Mouse (Mus musculus): ENCODE measurements around the gene Ccdc13.
A peak's percentile ranks its signal among the peaks of the same experiment; 100 is the strongest.

The Ccdc13 gene

DNA sequence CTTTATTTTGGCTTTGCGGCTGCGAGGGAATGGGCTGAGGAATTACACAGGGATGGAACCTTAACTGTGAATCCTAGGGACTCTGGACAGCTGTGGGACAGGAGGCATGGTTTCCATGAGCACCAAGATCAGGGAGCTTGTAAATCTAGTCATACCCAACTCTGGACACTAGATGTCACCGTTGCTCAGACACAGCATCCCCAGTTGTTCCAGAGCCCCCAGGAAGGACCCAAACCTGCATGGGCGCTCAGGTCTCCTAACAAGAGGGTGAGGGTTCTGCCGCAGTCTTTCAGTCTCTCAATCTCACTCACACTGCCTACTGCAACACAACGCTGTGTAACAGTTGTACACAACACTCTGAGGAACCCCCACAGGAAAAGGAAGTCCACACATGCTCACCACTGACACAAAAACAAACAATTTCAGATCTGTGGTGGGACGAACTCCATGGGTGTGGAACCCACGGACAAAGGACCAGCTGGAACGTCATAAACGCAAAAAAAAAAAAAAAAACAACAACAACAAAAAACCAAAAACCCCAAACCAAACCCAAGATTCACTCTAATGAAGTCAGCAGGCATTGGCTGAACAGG is 7.4 kb upstream of the Ccdc13 start:
- DNase-seq (ENCODE audit: inconsistent ontology term), result no peak

GRCm38 (mm10) chr9:121842914-121843313 is 3.7 kb upstream of the Ccdc13 start:
- DNase-seq (ENCODE audit: inconsistent ontology term), result no peak

DNA sequence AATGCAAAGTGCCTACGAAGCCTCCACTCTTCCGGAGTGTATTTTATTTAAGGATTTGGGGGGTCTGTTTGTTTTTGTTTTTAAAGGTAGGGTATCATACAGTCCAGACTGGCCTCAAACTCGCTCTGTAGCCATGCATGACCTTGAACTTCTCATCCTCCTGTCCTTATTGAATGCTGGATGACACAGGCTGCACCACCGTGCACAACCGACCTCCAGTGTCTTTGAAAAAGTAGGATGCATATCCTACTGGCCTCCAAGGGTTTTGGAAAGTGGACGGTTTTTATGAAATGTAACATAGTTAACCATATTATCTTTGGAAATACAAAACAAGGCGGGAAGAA is 333 bp upstream of the Ccdc13 start:
- DNase-seq (ENCODE audit: inconsistent ontology term), result no peak

- DNase-seq (ENCODE audit: inconsistent ontology term), result no peak
Observed at GRCm38 (mm10) chr9:121838008-121838407, 1.3 kb downstream of the Ccdc13 start.

DNA sequence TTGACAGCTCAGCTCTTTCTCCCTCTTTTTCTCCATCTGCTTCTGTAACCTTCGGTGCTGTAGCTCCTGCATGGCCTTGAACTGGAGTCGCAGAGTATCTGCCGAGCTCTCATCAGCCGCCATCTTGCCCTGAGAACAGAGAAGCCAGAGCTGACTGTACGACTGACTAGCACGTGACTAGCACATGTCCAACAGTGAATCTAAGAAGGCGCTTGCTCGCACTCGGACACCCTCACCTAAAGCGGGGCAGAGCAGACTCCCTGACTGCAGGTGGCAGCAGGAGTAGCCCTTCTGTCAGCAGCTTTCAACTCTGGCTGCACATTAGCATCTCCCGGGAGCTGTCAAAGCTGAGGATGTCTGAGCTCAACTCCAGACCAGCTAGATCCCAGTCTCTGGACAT is 5.4 kb downstream of the Ccdc13 start:
- no peak for DNase-seq (ENCODE audit: inconsistent ontology term)

- peak; percentile 58 for DNase-seq (ENCODE audit: inconsistent ontology term)
Observed at GRCm38 (mm10) chr9:121830956-121831293, 8.3 kb downstream of the Ccdc13 start.

GRCm38 (mm10) chr9:121830243-121830955 is 8.9 kb downstream of the Ccdc13 start:
- peak; percentile 46 for DNase-seq (ENCODE audit: inconsistent ontology term)

DNA sequence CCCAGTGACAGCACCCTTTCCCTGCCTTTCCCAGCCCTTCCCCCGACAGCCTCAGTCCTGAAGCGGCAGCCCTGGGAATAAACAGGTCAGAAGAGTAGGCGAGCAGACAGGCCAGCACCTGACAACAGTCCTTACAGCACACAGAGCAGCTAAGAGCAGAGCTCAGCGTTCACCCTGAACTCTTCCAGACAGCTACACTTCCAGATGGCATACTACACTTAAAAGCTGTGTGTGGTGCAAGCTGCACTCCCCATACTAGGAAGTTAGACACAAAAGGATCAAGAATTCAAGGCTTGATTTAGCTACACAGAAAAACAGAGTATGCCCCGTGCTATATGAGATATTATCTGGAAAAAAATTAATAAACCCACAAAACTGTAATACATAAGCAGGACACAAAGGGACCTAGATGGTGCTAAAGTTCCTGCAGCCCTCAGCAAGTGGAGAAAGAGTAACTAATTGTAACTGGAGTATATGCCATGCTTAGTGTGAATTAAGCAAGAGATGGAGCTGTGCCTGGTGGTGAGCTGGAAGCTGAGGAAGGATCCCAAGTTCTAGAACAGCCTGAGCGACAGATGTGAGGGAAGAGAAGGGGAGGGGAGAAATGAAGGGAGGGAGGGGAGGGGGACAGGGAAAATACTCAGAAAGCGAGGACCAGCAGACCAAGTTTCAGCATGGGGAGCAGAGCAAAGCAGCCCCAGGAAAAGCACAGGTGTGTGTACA is 9.8 kb downstream of the Ccdc13 start:
- DNase-seq (ENCODE audit: inconsistent ontology term), result no peak

GRCm38 (mm10) chr9:121828314-121828713 is 10.9 kb downstream of the Ccdc13 start:
- no peak for DNase-seq (ENCODE audit: inconsistent ontology term)

GRCm38 (mm10) chr9:121826356-121826755 is 12.9 kb downstream of the Ccdc13 start:
- DNase-seq (ENCODE audit: inconsistent ontology term), result no peak

GRCm38 (mm10) chr9:121823991-121824390 is 15.3 kb downstream of the Ccdc13 start:
- DNase-seq (ENCODE audit: inconsistent ontology term), result no peak

DNA sequence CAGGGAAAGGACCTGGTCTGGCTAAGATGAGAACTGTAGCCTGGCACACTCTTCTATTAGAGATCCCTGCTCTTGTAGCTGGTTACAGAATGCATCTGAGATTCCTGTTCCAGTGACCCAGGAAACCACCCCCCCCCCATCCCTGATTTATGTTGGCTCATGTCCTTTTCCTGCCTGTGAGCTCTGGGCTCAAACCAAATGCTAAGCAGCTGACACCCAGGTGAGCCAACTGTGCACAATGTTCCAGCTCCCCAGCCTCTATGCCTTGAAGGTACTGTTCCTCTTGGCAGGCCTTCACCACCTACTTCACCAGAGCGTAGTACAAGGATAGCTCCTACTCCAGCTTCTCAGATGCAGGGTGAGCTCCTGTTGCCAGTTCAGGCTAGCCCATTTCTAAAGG is 16.2 kb downstream of the Ccdc13 start:
- DNase-seq (ENCODE audit: inconsistent ontology term), result peak; percentile 44

DNA sequence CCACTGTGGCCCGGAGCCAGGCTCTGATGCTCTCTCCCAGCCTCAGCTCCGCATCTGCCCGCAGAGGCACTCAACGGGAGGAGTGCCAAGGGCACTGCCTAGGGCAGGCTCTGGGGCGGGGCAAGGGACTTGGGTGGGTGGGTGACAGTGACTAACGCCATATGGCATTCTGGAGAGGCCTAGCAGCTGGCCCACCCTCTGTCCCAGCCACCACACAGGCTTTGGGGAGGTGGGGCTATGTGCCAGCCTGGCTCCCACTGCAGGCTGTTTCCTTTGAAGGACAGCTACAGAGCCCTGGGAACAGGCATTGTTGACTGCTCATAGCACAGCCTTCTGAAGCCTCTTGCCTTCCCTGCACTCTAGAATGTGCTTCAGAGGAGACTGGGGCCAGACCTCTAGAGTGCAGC is 16.7 kb downstream of the Ccdc13 start:
- DNase-seq (ENCODE audit: inconsistent ontology term), result peak; percentile 81

- DNase-seq (ENCODE audit: inconsistent ontology term), result no peak
Observed at GRCm38 (mm10) chr9:121820765-121821164, 18.5 kb downstream of the Ccdc13 start.

- DNase-seq (ENCODE audit: inconsistent ontology term), result peak; percentile 58
Observed at GRCm38 (mm10) chr9:121819771-121820471, 19.3 kb downstream of the Ccdc13 start.

DNA sequence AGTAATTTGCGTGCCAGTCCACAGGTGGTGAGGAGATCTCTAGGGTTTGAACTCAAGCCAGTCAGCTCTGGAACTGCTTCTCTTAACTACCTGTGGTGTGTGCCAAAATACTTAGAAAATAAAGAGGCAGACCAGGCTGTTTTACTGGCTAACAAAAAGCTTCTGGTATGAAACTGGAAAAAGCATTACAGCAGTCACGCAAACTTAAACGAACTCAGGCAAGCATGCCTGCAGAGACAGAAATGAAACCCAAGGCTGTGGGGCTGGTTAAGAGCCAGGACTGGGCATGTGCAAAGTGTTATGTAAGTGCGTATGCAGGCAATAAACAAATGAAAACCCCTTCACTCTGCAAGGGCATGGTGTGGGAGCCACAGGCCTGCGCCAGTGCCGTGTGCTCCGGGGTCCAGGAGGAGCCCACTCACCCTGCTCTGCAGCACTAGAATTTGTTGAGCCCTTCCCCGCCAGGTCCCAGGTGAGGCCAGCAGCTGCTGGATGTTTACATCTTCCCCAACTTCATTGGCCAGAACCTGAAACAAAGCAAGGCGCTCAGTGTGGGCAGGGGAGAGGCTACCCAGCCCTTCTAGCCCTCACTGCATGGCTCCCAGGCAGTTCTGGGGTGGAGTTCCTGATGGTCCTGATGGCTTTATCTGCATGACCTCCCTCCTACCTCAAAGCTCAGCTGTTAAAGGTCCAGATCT is 20.0 kb downstream of the Ccdc13 start:
- peak; percentile 32 for DNase-seq (ENCODE audit: inconsistent ontology term)

GRCm38 (mm10) chr9:121815183-121815582 is 24.1 kb downstream of the Ccdc13 start:
- DNase-seq (ENCODE audit: inconsistent ontology term), result no peak

DNA sequence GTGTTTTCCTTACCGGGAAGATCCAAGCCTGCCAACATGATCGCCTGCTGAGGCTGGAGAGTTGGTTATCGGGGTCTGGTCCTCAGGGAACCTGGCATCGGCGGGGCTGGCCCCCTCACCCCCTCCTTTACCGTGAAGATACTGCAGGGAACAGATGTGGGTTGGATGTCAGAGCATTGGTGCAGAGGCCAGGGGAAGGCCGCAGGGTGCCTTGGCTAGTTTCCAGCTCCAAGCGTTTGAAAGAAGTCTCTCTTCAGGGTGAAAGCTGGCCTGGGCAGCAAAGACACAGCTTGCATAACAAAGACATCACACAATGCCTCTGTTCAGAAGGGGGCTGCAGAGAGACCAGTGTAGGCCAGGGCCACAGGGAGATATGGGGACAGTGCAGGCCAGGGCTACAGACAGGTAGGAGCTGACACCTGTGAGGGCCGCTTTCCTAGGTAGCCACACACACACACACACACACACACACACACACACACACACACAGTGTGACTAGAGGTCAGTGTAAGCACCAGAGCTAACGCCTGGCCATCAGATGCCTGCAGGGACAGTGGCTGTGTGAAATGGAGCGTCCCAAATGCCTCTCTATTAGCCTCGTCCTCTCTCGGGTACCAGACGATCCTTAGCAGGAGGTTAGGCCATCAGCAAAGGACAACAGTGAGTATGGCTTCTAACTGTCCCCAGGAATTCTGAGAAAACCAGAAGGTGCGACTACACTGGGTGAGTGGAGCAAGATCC is 29.0 kb downstream of the Ccdc13 start:
- DNase-seq (ENCODE audit: inconsistent ontology term), result peak; percentile 72

- DNase-seq (ENCODE audit: inconsistent ontology term), result no peak
Observed at GRCm38 (mm10) chr9:121808511-121808910, 30.8 kb downstream of the Ccdc13 start.

DNA sequence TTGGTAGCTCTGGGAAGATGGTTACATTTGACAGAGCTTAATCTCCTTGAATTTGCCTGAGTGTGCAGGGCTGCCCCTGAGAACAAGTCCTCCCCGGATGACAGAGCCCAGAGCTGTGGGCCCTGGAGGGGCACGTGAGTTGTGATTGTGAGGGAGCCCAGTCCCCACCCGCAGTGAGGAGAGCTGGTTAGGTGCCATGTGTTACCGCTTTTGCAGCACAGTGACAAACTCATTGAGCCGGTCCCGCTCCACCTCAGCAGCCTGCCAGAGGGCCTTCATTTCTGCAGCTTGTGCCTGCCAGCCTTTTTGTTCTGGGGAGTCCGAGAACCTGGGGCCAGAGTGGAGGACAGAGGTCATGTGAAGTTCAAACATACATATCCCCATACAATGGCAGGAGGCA is 31.3 kb downstream of the Ccdc13 start:
- no peak for DNase-seq (ENCODE audit: inconsistent ontology term)

DNA sequence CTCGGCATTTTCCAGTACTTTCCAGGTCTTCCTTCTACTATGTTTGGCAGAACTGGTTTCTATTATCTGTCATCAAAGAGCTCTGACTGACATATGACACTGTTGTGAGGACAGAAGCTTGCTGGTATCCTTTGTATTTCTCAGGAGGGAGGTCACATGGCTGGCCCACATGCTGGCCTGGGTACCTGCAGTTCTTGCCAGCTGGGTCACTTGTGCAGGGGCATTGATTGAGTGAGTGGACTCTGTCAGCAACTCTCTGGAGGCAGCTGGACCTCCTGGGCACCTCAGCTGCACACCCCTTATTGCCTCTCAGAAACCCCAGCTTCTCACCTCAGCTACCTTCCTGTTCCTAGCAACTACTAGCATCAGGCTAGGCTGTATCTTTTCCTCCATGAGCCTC is 31.7 kb downstream of the Ccdc13 start:
- DNase-seq (ENCODE audit: inconsistent ontology term), result no peak
